Mouse (Mus musculus) telencephalon, adult 2 months (tissue): Measurements from ENCODE around the gene Prokr1.
"Not testable (repeated sequence)": the region's sequence is repeated elsewhere in the genome, so short reads cannot be mapped to it uniquely, and the experiment has no call there.

Experiments used
- DNase-seq: peaks from one replicate; pipeline ENCODE4 v3.0.0-alpha.2; 2011; ENCODE audit warnings: low read depth, low spot score

Prokr1 gene

DNA sequence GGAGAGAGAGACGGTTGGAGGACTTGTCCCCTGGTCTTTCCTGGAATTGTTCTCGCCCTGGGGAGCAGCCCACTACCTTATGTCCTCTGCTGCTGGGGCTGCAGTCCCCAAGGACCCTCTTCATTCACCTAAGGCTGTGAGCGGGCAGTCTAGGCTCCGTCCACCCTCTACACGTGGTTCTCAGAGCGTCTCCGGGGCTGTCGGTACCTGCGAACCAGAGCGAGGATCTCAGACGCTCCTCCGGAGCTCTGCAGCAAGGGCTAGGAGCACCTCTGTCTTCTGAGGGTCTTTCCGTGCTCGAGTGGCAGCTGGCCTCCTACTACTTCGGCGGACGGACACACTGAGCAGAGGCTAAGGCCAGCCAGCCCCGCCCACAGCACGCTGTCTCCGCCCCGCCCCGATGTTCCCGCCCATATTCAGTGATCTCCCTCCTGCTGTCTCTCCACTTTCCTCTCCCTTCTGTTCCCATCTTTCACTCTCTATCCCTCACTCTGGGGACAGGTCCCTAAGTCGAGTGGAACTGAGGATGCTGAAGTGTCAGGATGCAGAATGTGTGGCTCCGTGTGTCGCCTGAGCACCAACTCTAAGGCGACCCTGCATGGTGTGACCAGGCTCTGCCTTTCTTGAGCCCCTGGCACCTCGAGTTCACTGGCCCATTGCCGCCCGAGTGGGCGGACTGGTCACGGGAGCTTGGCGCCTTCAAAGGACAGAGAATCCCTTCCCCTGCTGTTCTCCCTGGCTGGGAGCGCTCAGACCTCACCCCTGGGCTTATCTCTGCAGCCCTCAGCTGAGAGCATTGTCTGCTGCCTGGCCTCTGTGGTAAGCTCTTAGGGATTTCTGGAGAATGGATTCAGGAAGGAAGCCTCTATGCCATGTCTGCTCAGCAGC, at the start of gene Prokr1:
TSS of gene Prokr1 (minus strand) at position 350 of the 888 bp plus-strand sequence.
- DNase-seq = no peak

DNA sequence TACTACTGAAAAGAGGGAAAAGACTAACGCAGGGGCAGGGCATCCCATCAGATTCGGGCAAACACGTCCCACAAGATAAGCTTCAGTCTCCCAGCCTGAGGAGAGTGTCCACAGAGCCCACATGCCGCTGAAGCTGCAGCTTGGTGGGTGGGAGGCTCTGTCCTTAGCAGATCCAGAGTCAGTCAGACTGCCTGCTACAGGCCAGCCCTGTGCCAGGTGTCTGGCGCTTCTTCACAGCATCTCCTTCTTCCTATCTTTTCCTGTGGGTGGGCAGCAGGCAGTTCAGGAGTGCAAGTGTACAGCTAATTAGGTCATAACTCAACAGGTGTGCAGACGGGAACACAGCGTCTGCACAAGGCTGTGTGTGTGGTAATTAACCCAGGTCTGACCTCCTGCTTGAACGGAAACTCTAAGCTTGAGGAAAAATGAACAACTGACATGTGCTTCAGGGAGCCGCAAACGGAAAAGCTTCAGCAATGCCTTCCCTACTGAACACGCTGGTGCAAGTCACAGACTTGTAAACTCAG, 47.7 kb upstream of the Prokr1 start:
- no peak for DNase-seq

DNA sequence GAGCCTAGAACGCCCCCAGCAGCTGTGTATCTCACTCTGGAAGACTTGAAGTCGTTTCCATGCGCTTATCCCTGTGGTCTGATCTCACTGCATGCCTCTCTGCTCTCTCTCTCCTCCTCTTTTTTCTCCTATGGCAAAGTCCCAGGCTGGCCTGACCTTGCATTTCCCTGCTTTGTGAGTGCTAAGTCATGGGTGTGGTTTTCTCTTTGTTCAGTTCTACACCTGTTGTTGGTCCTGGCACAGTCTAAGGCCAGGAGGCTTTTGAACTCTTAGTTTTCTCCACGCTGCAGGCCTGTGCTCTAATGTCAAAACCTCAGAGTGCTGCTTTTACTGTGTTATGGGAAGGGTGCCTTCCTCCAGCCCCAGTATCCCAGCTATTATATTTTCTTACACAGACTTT, 41.6 kb upstream of the Prokr1 start:
- DNase-seq = no peak

DNA sequence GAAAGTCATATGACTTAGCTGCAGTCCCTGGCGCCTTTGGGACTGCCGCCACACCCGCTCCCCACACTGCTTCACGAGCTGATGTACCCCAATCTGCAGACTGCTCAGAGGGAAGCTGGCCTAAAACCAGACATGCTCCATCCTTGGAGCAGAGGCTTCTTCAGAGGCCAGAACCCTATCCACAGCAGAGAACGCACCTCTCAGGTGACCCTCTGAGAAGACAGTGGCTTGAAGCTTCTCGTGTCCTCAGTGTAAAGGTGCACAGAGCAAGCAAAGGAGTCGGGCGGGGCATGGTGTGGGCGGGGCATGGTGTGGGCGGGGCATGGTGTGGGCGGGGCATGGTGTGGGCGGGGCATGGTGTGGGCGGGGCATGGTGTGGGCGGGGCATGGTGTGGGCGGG, 38.4 kb upstream of the Prokr1 start:
- not testable (repeated sequence) for DNase-seq

DNA sequence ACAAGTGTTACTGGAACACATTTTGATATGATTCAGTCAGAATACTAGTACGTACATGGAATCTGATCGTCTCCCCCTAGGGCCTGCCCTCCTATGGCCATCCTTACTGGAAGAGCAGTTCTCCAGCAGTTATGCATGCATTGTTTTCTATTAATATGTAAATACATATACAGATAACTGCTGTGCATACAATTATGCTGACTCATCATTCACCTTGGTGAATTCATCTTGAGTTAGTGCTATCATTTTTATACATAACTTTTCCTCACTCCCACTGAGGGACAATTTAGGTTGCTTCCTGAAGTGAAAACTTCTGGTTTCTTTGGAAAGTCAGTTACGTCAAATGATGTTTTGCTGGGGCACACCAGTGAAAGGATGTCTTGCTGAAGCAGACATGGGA, 32.6 kb upstream of the Prokr1 start:
- DNase-seq = no peak

- no peak for DNase-seq
These were observed 30.7 kb upstream of the Prokr1 start for GRCm38 (mm10) chr6:87621281-87621680.

DNA sequence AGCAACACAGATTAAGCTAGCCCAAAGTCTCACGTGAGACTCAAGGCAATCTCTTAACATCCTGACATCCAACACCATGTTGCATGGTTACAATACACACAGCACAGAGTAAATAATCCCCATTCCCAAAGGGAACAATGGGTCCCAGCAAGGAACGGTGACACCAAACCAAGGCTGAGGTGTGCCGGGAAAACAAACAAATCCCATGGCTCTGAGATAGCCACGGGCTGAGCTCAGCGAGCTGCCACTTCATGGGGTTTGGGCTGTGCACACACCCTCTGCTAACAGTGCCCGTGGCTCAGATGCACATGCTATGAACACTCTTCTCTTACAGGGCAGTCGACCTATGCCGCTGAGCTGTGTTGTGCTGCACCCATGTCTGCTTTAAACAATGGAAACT, 27.5 kb upstream of the Prokr1 start:
- DNase-seq = no peak

- no peak for DNase-seq
These were observed 25.1 kb upstream of the Prokr1 start for GRCm38 (mm10) chr6:87615696-87616083.

- DNase-seq = no peak
These were observed 24.5 kb upstream of the Prokr1 start for GRCm38 (mm10) chr6:87614794-87615695.

DNA sequence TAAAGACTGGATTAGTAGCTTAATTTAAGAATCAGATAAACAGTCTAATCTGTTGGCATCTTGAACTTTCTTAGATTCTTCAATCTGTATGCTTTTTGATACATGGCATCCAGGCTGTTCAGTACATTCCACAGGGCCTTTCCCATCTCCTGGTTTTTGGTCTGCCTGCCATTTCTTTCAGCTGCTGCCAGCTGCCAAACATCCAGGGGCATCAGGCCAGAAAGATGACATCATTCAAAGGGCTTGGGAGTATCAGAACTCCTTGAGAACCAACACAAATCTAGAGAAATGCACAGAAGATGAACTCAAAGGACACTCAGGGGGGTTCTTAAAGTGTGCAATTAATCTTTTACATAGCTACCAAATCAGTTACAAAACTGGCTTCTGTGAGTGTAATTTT, 9.3 kb upstream of the Prokr1 start:
- DNase-seq = no peak

DNA sequence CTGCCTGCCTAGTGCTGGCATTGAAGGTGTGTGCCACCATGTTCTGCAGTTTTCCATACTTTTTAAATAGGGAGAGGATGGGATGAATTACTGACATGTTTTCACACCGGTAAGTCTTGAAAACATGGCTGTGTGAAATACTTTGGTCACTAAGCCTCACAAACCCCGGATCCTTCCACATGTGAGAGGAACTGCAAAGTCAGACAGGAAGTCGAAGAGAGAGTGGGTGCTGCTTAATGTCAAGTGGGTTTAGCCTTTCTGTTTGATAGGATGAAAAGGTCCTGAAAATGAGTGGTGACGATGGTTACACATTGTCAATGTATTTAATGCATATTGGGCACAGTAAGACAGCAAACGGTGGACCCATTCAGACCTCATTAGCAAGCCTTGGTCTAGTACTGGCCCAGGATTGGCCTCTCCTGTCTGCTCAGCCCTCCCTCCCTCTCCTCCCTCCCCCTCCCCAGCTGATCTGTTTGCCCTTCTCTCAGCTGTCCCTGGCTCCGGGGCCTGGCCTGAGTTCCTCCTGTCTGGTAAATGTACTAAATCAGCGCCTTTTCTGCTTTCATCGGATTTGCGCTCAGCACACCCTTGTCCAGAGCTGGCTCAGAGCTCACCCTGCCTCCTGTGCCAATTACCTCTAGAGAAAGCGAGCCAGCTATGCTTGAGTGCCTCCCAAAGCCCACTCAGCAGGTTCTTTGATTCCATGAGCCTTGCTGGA, 6.7 kb upstream of the Prokr1 start:
- no peak for DNase-seq

DNA sequence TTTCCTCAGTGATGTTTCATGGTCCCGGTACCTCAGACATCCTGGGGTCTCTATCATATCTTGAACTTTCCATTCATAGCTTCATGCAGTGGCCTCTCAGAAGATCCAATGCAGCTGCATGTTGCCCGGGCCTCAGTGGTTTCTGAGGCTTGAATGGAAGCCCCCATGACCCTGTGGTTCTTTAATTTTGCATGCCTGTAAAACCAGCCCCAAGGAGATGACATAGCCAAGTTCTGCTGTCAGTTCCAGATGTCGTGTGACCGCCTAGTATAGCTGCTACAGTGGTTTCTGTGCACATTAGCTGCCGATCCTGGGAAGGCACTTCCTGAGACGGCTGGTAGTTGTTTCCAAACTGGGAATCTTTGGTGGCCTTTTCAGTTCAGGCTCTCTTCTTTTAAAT, 3.6 kb upstream of the Prokr1 start:
- DNase-seq = no peak

GRCm38 (mm10) chr6:87589718-87590393, 687 bp downstream of the Prokr1 start:
- DNase-seq = no peak

GRCm38 (mm10) chr6:87583991-87584390, 6.6 kb downstream of the Prokr1 start:
- DNase-seq = no peak

DNA sequence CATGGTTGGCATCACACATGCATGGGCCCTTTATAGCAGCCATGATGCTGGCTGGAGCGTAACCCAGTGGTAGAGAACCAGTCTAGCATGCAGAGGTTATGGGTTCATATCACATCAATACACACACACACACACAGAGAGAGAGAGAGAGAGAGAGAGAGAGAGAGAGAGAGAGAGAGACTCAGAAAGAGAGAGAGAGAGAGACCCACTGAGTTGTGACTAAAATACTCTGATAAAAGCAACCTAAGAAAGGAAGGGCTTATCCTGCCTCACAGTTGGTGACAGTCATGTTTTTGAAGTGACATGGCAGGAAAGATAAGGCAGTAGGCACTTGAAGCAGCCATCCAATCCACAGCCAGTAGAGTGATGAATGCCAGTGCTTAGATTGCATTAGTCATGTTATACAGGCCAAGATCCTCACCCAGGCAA, 7.3 kb downstream of the Prokr1 start:
- DNase-seq = no peak

- no peak for DNase-seq
These were observed 8.1 kb downstream of the Prokr1 start for GRCm38 (mm10) chr6:87582456-87582855.

DNA sequence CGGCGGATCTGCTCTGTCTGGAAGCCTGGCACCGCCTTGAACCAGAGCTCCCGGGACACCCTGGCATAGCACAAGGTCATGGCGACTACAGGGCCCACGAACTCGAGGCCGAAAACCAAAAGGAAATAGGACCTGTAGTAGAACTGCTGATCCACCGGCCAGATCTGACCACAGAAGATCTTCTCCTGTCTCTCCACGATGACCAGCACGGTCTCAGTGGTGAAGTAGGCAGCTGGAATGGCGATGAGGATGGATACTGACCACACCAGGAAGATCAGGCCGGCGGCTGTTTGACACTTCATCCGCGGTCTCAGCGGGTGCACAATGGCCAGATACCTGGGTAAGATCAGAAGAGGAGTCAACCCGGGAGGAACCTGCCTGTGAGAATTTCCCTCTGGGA, 9.0 kb downstream of the Prokr1 start:
- no peak for DNase-seq

DNA sequence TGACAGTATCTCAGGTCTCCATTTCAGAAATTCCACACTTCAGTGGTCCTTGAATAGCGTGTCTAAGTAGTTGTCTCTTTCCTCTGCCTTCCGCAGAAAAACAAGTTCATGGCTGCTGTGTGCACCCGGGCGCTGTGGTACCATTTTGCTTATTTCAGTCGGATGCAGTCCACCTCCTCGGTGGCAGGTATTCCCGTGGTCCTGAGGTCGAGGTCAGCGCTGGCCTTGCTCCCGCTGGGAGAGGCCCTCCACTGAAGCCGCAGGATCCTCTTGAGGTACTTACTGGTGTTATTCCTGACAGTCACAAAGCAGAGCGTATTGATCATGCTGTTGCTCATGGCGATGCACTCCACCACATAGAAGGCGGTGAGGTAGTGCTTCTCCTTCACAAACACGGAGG, 9.5 kb downstream of the Prokr1 start:
- no peak for DNase-seq

DNA sequence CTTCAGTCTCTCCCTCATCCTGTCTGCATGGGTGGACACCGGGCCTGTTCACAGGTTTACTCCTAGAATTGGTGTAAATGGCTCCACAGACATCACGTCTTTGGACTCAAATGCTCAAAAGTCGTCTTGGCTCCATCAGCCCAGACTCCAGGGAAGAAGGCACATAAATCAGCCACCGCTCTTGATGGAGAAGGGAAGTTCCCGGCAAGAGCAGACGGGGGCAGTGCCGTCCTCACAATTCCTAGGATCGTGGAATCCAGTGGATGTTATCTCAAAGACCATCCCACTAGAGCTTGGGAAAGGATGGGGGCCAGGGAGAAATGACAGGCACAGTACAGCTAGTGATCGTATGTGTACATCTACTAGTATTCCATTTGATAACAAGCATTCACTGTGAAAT, 12.3 kb downstream of the Prokr1 start:
- DNase-seq = no peak

- no peak for DNase-seq
These were observed 13.8 kb downstream of the Prokr1 start for GRCm38 (mm10) chr6:87576648-87577330.
